Mouse (Mus musculus): ENCODE measurements around the gene Ganab.

- TF ChIP-seq POLR2A (IDR thresholded peaks at IDR 0.05; ENCODE audit: low read depth, low read length) (no peak), CTCF (IDR thresholded peaks at IDR 0.05; ENCODE audit: extremely low read depth, insufficient read length, insufficient replicate concordance, low read depth, low read length) (no peak)
Observed at GRCm38 (mm10) chr19:8848356-8848755, 49.5 kb upstream of the Ganab start.

All from small intestine, adult 2 months (tissue).